Mouse (Mus musculus): ENCODE measurements at regions not wholly inside any gene's neighbourhood (a gene's known extent, or its start where the extent isn't known, plus 50 kb on each side); places are given as distances from the start of the nearest gene placed in this dataset. TPM values are rescaled to one million over a fixed set of nuclear protein-coding genes. Genes with fewer than 3 reads are reported as not detected.

- 64% methylated on average over 4 of the region's 4 CpGs for WGBS (ENCODE audit: insufficient replicate concordance)
- no peaks in the 10 kb centered on the region for H3K36me3 ChIP-seq (ENCODE audit: control insufficient read depth, insufficient read depth, low read length)
- no peak overlapping the region for H3K9ac ChIP-seq (ENCODE audit: low read depth, low read length)
- H3K4me1 ChIP-seq (ENCODE audit: control insufficient read depth, insufficient read depth, low read length), result peaks cover 9% of the 10 kb centered on the region
- no peaks in the 10 kb centered on the region for H3K9me3 ChIP-seq (replicated peaks; ENCODE audit: control insufficient read depth, low read length)
- no peak overlapping the region for H3K4me3 ChIP-seq (ENCODE audit: low read depth, low read length)
- H3K4me2 ChIP-seq, result no peak overlapping the region
- no peaks in the 10 kb centered on the region for H3K27me3 ChIP-seq (ENCODE audit: control insufficient read depth, insufficient read depth, low read length)
- 0 out of 2 replicates have a peak overlapping the region, but pooled peaks have one; percentile 6 for H3K27ac ChIP-seq (ENCODE audit: low read depth, low read length)
- ATAC-seq (replicated peaks; ENCODE audit: insufficient number of reproducible peaks, low FRiP score, low TSS enrichment), result no peak
These were observed 68.3 kb upstream of the Nrp1 start for GRCm38 (mm10) chr8:128290076-128290475.

GRCm38 (mm10) chr8:128292394-128292793 lies 66.0 kb upstream of the Nrp1 start:
- Histone ChIP-seq H3K9ac (ENCODE audit: low read depth, low read length) (no peak overlapping the region), H3K9me3 (replicated peaks; ENCODE audit: control insufficient read depth, low read length) (no peaks in the 10 kb centered on the region), H3K27ac (ENCODE audit: low read depth, low read length) (no peak overlapping the region), H3K4me3 (ENCODE audit: low read depth, low read length) (no peak overlapping the region), H3K27me3 (ENCODE audit: control insufficient read depth, insufficient read depth, low read length) (no peaks in the 10 kb centered on the region), H3K36me3 (ENCODE audit: control insufficient read depth, insufficient read depth, low read length) (no peaks in the 10 kb centered on the region), H3K4me2 (no peak overlapping the region), H3K4me1 (ENCODE audit: control insufficient read depth, insufficient read depth, low read length) (peaks cover 9% of the 10 kb centered on the region)
- no peak for ATAC-seq (replicated peaks; ENCODE audit: insufficient number of reproducible peaks, low FRiP score, low TSS enrichment)
- WGBS (ENCODE audit: insufficient replicate concordance), result 79% methylated on average over 6 of the region's 6 CpGs

- H3K9ac ChIP-seq (ENCODE audit: low read depth, low read length), result no peak overlapping the region
- H3K36me3 ChIP-seq (ENCODE audit: control insufficient read depth, insufficient read depth, low read length), result no peaks in the 10 kb centered on the region
- no peak for ATAC-seq (replicated peaks; ENCODE audit: insufficient number of reproducible peaks, low FRiP score, low TSS enrichment)
- no peaks in the 10 kb centered on the region for H3K27me3 ChIP-seq (ENCODE audit: control insufficient read depth, insufficient read depth, low read length)
- no peak overlapping the region for H3K27ac ChIP-seq (ENCODE audit: low read depth, low read length)
- WGBS (ENCODE audit: insufficient replicate concordance), result 89% methylated on average over 14 of the region's 14 CpGs
- no peaks in the 10 kb centered on the region for H3K4me1 ChIP-seq (ENCODE audit: control insufficient read depth, insufficient read depth, low read length)
- H3K4me2 ChIP-seq, result no peak overlapping the region
- no peak overlapping the region for H3K4me3 ChIP-seq (ENCODE audit: low read depth, low read length)
- no peaks in the 10 kb centered on the region for H3K9me3 ChIP-seq (replicated peaks; ENCODE audit: control insufficient read depth, low read length)
These were observed 61.5 kb upstream of the Nrp1 start for GRCm38 (mm10) chr8:128296728-128297380.

DNA sequence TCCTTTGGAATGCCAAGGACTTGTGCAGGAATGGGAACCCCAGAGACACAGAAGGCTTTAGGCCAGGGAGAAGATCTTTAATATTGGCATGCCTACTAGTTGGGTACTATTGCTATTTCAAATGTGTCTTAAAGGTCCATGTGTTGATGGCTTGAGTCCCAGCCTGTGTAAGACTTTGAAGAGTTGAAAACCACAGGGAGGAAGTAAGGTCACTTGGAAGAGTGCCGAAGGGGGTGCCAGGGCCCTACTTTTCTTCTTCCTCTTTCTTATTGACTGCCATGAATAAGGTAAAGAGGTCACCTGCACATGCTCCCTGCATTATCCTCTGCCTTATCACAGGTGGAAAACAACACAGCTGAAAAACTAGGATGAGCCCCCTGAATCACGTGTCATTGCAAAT lies 56.1 kb upstream of the Nrp1 start:
- Histone ChIP-seq H3K4me2 (no peak overlapping the region), H3K27ac (ENCODE audit: low read depth, low read length) (no peak overlapping the region), H3K9ac (ENCODE audit: low read depth, low read length) (no peak overlapping the region), H3K9me3 (replicated peaks; ENCODE audit: control insufficient read depth, low read length) (no peaks in the 10 kb centered on the region), H3K36me3 (ENCODE audit: control insufficient read depth, insufficient read depth, low read length) (no peaks in the 10 kb centered on the region), H3K4me3 (ENCODE audit: low read depth, low read length) (no peak overlapping the region), H3K27me3 (ENCODE audit: control insufficient read depth, insufficient read depth, low read length) (no peaks in the 10 kb centered on the region), H3K4me1 (ENCODE audit: control insufficient read depth, insufficient read depth, low read length) (0 out of 2 replicates have a peak, but pooled peaks cover 3% of the 10 kb centered on the region)
- 78% methylated on average over 2 of the region's 2 CpGs for WGBS (ENCODE audit: insufficient replicate concordance)
- no peak for ATAC-seq (replicated peaks; ENCODE audit: insufficient number of reproducible peaks, low FRiP score, low TSS enrichment)

Small RNA genes lying in the stretch of these regions (microRNA-seq; reads per million reads assigned to microRNA genes)
- not detected for gene Mir21c (ENCODE audit: borderline number of aligned reads)

All from heart, embryonic 11.5 days (tissue).